Mouse (Mus musculus) E14TG2a.4 (cell line): ENCODE measurements around the gene Racgap1.
A peak's percentile ranks its signal among the peaks of the same experiment; 100 is the strongest.

ENCODE experiments used
- H3K27me3 ChIP-seq: 2 replicates; pipeline ENCODE4 v1.6.1; 2014; ENCODE audit warnings: low read length, control low read depth; ENCODE audit not compliant: insufficient read depth
- H3K36me3 ChIP-seq: 2 replicates; pipeline ENCODE4 v1.6.1; 2014; ENCODE audit warnings: low read length, control low read depth; ENCODE audit not compliant: insufficient read depth
- H3K4me1 ChIP-seq: replicated peaks from 2 replicates; pipeline ENCODE4 v1.6.1; 2014; ENCODE audit warnings: low read depth, low read length, control low read depth
- H3K4me3 ChIP-seq: replicated peaks from 2 replicates; pipeline ENCODE4 v1.5.1; 2014; ENCODE audit warnings: mild to moderate bottlenecking, low read length
- H3K9me3 ChIP-seq: 2 replicates; pipeline ENCODE4 v1.6.1; 2014; ENCODE audit warnings: low read length, control low read depth
- CTCF ChIP-seq: conservative IDR thresholded peaks from 2 replicates; pipeline ENCODE4 v1.5.1; 2014; ENCODE audit warnings: low read length
- NANOG ChIP-seq: IDR thresholded peaks from 2 replicates; pipeline ENCODE4 v1.6.1; 2014; ENCODE audit warnings: borderline replicate concordance, low read length, mixed read lengths
- POU5F1 ChIP-seq: IDR thresholded peaks from 2 replicates; pipeline ENCODE4 v1.6.1; 2014; ENCODE audit warnings: low read length, borderline replicate concordance

Racgap1 gene

GRCm38 (mm10) chr15:99651163-99651872, at the start of gene Racgap1:
Gene Racgap1 (minus strand): TSS chr15:99651656.
- Histone ChIP-seq H3K27me3 (0 out of 2 replicates have a peak, but pooled peaks cover 6% of the 10 kb centered on the region), H3K4me3 (peak within 1 kb of the TSS; percentile 93), H3K36me3 (peaks cover 21% of the 10 kb centered on the region), H3K4me1 (peaks cover 88% of the 10 kb centered on the region), H3K9me3 (no peaks in the 10 kb centered on the region)
- TF ChIP-seq NANOG (no peak), POU5F1 (no peak), CTCF (no peak)

GRCm38 (mm10) chr15:99700219-99701106, 49.0 kb upstream of the Racgap1 start:
- Histone ChIP-seq H3K36me3 (peaks cover 13% of the 10 kb centered on the region), H3K27me3 (peaks cover under 1% of the 10 kb centered on the region), H3K4me1 (peaks cover 66% of the 10 kb centered on the region), H3K9me3 (no peaks in the 10 kb centered on the region), H3K4me3 (peak overlapping the region; percentile 89)
- TF ChIP-seq CTCF (no peak), POU5F1 (no peak)

- Histone ChIP-seq H3K4me1 (peaks cover 60% of the 10 kb centered on the region), H3K4me3 (peak overlapping the region; percentile 89), H3K27me3 (peaks cover 3% of the 10 kb centered on the region), H3K9me3 (no peaks in the 10 kb centered on the region), H3K36me3 (peaks cover 12% of the 10 kb centered on the region)
- no peak for TF ChIP-seq NANOG
- TF ChIP-seq POU5F1 = no peak
- no peak for TF ChIP-seq CTCF
Observed at GRCm38 (mm10) chr15:99699715-99700114, 48.3 kb upstream of the Racgap1 start.

- Histone ChIP-seq H3K4me3 (peak overlapping the region; percentile 46), H3K36me3 (peaks cover 11% of the 10 kb centered on the region), H3K4me1 (peaks cover 51% of the 10 kb centered on the region), H3K9me3 (no peaks in the 10 kb centered on the region), H3K27me3 (peaks cover 8% of the 10 kb centered on the region)
- TF ChIP-seq CTCF = no peak
- TF ChIP-seq NANOG = no peak
- TF ChIP-seq POU5F1 = no peak
Observed at GRCm38 (mm10) chr15:99698533-99699085, 47.2 kb upstream of the Racgap1 start.

- no peaks in the 10 kb centered on the region for H3K9me3 ChIP-seq
- H3K36me3 ChIP-seq = peaks cover 3% of the 10 kb centered on the region
- H3K4me3 ChIP-seq = no peak overlapping the region
- TF ChIP-seq POU5F1 (no peak), NANOG (no peak), CTCF (no peak)
- H3K4me1 ChIP-seq = peaks cover 45% of the 10 kb centered on the region
- H3K27me3 ChIP-seq = peaks cover 8% of the 10 kb centered on the region
Observed at GRCm38 (mm10) chr15:99697309-99697708, 45.9 kb upstream of the Racgap1 start.

GRCm38 (mm10) chr15:99691976-99692375, 40.5 kb upstream of the Racgap1 start:
- H3K27me3 ChIP-seq = peaks cover 8% of the 10 kb centered on the region
- H3K36me3 ChIP-seq = no peaks in the 10 kb centered on the region
- no peak overlapping the region for H3K4me3 ChIP-seq
- TF ChIP-seq CTCF = no peak
- no peak for TF ChIP-seq POU5F1
- no peak for TF ChIP-seq NANOG
- peaks cover 34% of the 10 kb centered on the region for H3K4me1 ChIP-seq
- H3K9me3 ChIP-seq = no peaks in the 10 kb centered on the region

GRCm38 (mm10) chr15:99690924-99691323, 39.5 kb upstream of the Racgap1 start:
- peaks cover 8% of the 10 kb centered on the region for H3K27me3 ChIP-seq
- H3K9me3 ChIP-seq = no peaks in the 10 kb centered on the region
- no peak overlapping the region for H3K4me3 ChIP-seq
- no peaks in the 10 kb centered on the region for H3K36me3 ChIP-seq
- H3K4me1 ChIP-seq = peaks cover 38% of the 10 kb centered on the region
- TF ChIP-seq NANOG = no peak

GRCm38 (mm10) chr15:99688712-99689111, 37.3 kb upstream of the Racgap1 start:
- TF ChIP-seq CTCF = peak; percentile 94
- no peak for TF ChIP-seq NANOG
- TF ChIP-seq POU5F1 = no peak
- H3K4me1 ChIP-seq = peaks cover 56% of the 10 kb centered on the region

More at GRCm38 (mm10) chr15:99688712-99689111, 37.3 kb upstream of the Racgap1 start:
- Histone ChIP-seq H3K4me3 (no peak overlapping the region), H3K27me3 (peaks cover 2% of the 10 kb centered on the region; the same call in 1 of the 2 replicates), H3K9me3 (no peaks in the 10 kb centered on the region), H3K36me3 (no peaks in the 10 kb centered on the region)
